Mouse (Mus musculus) CD4-positive helper T cell, adult 2 months (primary cell): ENCODE results near the gene Zfp94.
A peak's percentile ranks its signal among the peaks of the same experiment; 100 is the strongest.

ENCODE experiments used
- DNase-seq: peaks from one replicate; pipeline ENCODE4 v3.0.0-alpha.2; 2012; ENCODE audit warnings: low read depth, missing footprints, low spot score

Zfp94 gene

DNA sequence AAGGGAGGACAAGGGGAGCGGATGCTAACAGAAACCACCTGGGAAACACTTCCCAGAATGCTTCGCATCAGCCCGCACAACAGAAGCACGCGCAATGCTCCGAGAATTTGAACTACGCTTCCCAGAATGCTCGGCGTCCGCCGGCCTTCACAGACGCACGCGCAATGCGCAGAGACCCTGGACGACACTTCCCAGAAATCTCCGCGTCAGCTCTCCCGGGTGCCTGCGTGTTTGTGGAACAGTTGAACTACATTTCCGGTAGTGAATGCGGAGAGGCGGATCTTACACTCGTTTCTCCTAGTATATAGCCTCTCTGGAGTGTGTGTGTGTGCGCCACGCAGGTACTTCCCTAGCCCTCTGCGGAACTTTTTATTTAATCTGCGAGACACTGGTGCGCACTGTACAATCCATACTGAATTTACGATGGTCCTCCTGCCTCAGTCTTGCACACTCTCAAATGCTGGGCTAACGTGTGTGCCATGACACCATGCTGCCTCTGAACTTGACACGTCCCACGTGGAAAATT, at the start of gene Zfp94:
Zfp94 (minus strand) TSS at position 100 of the 526 bp plus-strand sequence.
- peak; percentile 92 for DNase-seq

DNA sequence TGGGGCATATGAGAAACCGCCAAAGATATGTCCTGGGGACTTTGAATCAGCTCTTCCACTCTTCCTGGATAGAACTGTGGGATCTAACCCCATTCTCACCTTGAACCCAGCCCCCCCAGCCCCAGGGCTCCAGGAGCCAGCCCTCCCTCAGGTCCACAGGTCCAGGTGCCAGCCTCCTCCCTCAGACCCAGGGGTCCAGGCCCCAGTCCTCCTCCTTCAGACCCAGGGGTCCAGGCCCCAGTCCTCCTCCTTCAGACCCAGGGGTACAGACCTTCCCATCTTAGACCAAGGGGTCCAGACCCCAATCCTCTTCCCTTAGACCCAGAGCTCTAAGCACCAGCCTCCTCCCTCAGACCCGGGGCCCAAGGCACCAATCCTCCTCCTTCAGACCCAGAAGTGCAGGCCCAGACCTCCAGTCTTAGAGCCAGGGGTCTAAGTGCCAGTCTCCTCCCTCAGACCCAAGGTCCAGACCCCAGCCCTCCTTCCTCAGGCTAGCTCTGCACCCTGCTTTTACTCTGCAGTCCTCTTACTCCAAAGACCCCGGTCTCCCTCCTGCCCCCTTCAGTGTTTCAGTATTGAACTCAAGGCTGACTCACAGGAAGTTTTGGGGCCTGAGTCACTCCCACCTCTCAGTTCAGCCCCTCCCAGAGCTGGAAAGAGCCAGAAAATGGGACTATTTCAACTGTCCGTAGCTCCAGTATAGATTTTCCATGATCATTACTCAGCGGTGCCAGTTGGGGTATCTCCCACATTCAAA, 49.0 kb upstream of the Zfp94 start:
- DNase-seq, result no peak

DNA sequence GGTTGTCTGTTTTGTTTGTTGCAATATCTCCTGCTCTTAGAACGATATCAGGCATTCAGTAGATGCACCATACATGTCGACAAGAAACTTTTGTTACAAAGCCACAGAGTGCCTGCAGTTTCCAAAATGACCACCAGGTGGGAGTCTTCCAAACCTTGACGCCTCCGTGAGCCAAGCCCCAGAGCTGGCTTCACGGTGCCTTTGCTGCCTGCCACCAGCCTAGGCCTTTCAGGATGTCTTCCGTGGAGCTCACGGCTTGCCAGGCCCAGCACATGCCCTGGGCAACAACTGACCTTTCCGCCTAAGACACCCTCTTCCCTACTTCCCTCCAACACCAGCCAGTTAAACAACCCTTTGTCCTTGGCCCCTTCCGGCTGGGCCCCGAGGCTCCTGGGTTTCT, 48.4 kb upstream of the Zfp94 start:
- DNase-seq, result peak; percentile 90

DNA sequence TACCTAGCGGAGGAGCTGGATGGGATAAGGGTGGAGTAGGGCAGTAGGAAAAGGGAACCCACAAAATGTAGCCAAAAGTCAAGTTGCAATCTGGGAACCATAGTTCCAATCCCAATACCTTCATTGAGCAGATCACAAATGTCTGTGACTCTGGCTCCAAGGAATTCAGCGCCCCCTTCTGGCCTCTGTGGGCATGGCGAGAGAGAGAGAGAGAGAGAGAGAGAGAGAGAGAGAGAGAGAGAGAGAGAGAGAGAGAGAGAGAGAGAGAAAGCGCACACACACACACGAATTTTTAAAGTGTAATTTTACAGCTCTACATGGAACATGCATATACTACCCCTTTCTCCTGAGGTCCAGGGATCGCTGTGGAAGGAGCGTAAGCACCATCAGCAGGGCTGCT, 46.8 kb upstream of the Zfp94 start:
- DNase-seq, result peak; percentile 70

DNA sequence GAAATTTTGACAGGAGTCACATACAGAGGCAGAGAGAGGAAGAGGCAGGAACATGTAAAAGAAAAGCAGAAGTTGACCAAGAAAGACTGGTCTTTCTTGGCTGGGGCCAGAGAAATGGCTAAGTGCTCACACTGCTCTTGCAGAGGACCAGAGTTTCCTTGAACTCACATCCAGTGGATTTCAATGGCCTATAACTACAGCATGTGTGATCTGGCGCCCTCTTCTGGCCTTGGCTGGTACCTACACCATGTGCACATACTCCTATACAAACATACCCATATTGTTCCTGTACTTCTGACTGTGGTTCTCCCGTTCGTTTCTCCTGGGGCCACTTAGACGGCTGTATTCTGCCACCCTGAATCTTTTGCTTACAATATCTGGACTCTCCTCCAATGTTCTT, 44.5 kb upstream of the Zfp94 start:
- DNase-seq, result peak; percentile 22

DNA sequence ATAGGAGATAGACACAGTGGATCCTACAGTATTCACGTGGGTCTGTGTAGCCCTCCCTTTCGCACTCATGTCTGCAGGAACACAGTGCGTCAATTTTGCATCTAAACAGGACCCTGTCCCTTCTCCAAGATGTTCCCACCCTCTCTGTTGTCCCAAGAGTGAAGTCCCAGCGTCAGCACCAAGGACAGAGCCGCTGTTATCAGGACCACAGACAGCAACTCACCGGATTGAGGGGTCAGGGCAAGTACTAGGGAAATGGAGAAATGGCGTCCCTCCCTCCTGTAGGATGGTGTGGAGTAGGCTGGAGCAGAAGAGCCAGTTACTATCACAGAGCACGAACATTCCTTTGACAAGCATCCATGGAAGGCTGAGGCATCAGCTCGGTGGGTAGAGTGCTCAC, 42.8 kb upstream of the Zfp94 start:
- no peak for DNase-seq

DNA sequence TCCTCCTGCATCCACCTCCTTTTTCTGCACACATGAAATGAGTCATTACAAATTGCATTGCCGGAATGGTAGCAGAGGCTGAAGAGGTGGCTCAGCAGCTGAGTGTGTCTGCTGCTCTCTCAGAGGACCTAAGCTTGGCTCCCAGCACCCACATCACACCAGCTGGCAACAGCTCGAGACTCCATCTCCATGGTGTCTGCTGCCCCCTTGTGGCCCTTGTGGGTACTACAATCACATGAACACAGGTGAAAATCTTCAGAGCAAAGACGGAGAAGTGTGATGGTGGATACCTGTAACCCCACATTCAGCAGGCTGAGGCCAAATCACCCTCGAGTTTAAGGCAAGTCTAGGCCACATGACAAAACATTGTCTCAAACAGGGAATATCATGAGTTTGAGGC, 41.4 kb upstream of the Zfp94 start:
- peak; percentile 20 for DNase-seq

DNA sequence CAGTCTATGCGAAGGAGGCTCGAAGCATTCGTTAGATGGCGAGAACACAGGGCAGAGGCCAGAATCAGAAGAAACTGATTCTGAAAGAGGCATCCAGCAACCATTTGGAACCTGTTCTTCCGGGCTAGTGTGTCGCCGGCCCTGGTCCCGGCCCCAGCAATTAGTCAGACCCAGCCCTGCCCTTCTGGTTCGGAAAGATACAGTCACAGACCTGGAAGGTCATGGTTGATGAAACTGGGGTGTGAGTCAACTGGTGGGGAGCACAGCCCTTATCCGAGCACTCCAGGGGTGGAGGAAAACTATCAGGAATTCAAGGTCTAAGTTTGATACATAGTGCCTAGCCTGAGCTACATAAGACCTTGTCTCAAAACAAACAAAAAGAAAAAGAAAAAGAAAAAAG, 39.6 kb upstream of the Zfp94 start:
- no peak for DNase-seq

DNA sequence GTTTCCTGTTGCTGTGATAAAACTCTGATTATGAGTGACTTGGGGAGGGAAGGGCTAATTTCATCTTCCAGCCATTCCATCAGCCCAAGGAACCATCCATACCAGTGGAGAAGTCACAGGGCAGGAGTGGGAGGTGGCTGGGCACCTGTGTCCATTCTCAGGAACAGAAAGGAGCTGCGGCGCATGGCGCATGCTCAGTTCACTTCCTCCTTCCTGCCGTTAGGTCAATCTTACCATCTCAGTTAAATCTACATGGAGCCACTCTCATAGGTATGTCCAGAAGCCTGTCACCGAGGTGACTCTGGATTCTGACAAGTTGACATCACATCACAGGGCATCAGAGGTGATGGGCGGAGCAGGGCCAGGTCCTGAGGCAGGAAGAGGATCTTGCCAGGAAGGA, 39.2 kb upstream of the Zfp94 start:
- no peak for DNase-seq

DNA sequence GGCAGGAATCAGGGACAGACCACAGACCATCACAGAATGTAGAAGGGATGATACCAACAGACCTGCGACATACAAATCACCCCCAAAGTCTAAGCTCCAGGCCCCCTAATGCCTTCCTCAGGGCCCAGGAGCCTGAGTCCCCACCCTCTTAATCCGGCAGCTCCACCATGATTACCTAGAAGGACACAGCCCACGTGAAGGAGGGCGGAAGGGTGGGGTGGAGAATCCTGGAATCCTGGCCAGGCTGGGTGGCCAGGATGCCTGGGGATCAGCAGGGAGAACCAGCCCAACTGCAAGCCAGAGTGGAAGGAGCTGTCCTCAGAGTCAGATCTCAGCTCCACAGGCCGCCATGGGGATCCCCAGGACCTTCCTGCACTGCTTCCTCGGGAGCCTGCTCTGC, 32.4 kb upstream of the Zfp94 start, which contains the start of gene Lypd5:
Lypd5 (plus strand) TSS at position 301 of the 400 bp plus-strand sequence.
- no peak for DNase-seq

DNA sequence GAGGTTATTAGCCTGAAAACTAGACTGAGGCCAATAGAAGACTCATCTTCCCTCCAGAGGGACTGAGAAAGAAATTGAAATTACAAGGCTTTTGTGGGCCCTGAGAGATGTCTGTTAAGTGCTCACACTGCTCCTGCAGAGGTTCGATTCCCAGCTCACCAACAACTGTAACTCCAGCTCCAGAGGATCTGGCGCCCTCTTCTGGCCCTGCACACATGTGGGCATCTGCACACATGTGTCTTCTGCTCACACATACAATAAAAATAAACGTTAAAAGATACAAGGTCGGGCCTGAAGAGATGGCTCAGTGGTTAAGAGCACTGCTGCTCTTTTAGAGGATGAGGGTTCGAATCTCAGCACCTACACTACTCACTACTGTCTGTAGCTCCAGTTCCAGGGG, 30.0 kb upstream of the Zfp94 start:
- DNase-seq, result no peak

DNA sequence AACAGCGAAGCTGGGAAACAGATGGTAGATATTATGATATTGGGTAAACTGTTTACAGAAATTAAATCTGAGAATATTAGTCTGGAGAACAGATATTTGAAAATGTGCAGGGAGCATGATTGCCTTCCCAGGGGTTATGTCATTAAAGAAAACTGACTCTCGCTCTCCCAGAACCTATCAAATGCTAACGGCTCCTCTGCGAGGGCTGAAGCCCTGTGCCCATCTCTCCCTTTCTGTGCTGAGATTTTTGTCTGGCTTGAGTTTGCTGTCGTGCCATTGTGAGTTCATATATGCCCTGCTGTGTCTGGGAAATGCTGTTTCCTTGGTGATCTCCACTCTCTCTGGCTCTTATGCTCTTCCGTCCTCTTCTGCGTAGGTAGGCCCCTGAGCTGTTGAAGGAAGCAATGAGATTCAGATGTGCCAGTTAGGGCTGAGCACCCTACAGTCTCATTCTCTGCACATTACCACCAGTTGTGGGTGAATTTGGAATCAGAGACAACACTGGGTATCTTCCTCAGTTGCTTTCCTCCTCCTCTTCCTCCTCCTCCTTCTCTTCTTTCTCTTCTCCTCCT, 27.3 kb upstream of the Zfp94 start:
- no peak for DNase-seq

DNA sequence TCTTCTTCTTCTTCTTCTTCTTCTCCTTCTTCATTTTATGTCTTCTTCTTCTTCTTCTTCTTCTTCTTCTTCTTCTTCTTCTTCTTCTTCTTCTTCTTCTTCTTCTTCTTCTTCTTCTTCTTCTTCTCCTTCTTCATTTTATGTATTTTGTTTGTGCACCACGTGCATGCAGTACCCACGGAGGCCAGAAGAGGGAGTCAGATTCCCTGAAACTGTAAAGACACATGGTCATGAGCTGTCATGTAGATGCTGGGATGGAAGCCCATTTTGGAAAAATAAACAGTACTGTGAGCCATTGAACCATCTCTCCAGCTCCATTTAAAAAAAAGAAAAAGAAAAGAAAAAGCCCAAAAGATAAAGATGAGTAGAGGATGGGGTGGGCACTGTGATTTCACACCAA, 21.8 kb upstream of the Zfp94 start:
- DNase-seq, result no peak

DNA sequence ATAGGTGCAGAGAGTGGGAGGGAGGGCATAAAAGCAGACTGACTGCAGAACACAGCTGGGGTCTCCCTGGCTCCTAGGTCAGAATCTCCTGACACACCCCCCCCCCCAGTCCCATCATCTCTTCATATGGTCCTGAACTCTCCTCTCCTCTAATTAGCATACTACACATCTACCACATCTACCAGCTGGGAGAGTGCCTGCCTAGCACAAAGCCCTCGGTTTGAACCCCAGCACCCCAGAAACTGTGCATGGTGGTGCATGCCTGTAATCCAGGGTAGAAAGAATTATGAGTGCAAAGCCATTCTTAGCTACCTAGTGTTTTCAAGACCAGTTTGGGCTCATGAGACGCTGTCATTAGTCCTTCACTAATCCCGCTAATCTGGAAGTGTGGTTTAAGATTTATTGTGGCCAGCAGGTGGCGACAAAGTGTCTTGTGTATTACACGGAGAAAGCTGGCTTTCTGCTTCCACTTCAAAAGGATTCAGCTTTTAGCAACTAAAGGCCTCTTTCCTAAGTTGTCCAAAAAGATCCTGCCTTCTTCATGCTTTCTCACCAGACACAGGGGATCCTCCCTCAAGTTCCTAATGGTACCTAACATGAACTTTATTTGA, 19.3 kb upstream of the Zfp94 start:
- DNase-seq, result peak; percentile 78

DNA sequence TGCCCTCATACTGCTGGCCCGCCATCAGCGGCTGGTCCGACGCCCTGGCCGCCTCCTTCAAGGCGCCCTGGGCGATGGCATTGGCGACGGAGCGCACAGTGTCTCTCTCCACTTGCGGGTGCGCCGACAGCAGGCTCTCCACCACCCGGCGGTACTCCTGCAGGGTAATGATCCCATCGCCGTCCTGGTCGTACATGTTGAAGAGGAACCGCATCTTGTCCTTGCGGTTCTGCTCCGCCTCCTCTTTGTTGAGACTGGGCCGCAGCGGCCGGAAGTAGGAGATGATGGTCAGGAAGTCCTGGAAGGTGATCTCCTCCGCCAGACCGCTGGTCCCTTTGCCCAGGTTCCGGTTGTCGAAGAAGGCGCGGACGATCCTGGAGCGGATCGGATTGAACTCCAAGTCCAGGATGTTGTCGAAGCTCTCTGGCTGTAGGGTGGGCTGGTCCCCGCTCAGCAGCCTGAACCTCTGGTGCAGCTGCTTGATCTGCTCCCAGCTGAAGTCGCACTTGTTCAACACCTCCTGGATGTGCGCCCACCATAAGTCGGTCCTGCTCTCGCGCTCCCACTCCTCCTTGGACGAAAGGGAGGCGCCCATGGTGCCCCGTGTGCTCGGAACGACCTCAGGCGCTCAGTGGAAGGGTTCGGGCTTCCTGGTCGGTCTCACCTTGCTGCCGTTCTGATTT, 17.0 kb upstream of the Zfp94 start, which contains the start of gene Tescl:
Tescl (minus strand) TSS at position 633 of the 683 bp plus-strand sequence.
- DNase-seq, result no peak

DNA sequence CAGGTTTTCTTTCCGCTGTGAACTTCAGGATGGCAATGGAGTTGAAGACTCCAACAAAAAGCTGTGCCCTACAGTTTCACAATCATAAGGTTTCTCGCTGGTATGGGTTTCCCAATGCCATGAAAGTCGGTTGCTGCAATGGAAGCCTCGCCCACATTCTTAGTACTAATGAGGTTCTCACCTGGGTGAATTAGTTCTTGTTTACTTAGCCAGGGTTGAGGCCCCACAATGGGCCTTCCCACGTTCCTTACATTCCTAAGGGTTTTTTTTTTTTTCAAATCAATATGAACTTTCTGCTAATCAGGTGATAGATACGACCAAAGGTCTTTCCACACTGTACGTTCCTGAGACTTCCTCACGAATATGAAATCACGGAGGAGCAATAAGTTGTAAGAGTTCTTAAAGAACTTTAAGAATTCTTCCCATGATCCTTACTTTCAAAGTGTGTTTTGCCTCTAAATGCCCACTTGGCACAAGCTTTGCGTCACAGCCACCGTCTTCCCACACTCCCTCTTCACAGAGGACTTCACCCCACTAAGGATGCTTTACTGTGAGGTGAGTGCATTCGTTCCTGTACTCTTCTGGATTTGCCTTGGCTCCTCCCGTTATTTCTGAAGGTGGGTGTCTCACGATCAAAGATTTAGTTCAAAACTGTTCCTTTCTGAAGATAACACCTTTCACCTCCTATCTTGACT, 11.0 kb upstream of the Zfp94 start:
- DNase-seq, result no peak

DNA sequence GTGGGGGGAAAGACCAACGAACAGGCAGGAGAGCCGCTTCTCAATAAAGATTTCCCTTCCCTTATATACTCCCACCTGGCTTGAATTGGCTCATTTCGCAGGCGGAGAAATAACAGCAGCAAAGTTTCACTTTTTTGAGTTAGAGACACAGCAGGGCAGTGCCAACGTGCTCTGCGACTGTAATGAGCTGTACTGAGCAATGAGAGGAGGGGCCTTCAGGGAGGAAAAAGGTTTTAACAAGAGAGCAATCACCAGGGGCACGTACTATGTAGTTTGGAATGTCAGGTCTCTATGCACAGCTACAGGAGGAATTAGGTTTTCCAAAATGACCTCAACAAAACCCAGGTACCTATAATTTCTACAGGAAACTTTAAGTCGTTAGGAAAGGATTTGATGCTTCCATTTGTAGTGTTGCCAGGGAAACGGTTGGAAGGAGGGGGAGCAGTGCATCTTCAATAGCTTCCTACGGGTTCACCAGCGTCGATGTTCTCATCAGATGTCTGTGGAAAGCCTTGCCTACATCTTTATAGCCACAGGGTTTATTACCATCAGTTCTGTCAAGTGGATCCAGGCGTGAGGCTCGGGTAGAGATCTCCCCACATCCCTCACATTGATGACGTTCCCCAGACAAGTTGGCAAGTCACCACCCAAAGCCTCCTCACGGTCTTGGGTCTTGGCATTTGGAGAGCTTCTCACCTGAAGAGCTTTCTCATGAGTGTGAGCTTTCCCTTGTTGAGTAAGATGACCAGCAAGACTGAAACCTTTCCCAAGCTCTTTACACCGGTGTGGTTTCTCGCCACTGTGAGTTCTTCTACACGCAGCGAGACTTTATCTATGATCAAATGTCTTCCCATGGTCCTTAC, 10.0 kb upstream of the Zfp94 start:
- no peak for DNase-seq

DNA sequence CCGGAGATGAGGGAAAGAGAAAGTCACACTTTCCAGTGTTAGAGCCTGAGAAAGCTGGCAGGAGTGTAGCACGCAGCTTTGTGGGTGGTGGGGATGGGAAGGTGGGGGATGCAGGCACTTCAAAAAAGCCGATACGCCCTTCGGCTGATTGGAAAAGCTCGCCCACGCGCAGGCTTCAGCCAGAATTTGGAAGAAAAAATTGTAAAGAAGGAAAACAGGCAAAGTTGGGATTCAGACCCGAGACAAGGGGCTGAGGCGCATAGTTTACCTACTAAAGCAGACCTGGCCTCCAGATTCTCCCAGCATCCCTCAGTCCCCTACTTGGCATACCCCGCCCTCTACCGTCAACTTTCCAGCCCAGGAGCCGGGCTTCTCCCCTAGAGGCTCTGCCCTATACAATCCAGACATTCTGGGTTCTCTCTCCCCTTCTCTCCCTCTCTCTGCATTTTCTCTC, 9.2 kb upstream of the Zfp94 start:
- DNase-seq, result no peak

DNA sequence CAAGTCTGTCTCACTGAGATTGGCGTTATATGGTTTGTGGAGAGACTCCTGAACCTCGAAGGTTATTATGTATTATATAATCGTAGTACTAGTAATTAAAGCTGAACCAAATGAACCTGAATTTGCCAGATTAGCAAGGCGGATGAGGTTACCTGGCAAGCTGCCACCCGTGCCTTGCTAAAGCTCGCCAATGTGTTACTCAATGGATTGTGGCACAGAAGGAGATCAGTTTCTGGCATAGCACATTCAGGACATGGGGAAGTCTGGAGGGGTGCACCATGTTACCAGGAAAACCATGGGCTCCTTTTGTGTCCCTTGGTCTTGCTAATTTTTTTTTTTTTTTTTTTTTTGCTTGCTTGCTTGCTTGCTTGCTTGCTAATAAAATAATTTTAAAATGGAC, 8.7 kb upstream of the Zfp94 start:
- DNase-seq, result no peak

DNA sequence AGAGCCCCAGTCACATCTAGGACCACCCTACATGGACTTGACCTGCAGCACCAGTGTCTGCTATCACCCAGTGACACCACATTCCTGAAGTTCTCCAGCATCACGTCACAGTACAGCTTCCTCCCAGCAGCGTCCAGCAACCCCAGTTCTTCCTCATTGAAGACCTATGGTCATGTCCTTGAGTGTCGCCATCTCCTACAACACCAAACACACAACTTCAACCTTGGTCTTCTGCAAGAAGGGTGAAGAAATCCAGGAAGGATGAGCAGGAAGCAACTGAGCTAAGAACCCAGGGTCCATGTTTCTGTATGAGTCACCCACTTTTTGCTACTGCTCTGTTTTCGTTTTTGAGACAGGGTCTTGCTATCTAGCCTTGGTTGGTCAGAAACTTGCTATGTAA, 6.1 kb upstream of the Zfp94 start:
- no peak for DNase-seq
